Mouse (Mus musculus): ENCODE data around the gene Scmh1.
A peak's percentile ranks its signal among the peaks of the same experiment; 100 is the strongest.

Gene Scmh1

GRCm38 (mm10) chr4:120565726-120566125 lies 160.6 kb downstream of the Scmh1 start:
- DNase-seq: no peak

DNA sequence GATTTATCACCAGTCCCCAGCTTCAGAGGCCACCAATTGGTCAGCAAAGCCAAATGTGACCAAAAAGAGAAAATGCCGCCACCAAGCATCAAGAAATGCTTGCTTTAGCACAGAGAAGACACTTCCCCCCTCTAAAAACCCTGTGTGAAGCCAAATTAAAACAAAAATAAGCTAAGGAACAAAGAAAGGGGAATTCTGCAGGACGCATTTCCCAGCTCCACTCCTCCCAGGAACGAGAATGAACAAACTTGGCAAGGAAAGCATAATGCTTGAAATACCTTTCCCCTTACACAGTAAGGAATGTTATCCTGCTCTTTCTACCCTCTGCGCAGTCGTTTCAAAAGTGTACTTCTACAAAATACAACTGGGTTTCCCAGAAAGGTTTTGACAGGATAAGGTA lies 162.9 kb downstream of the Scmh1 start:
- no peak for DNase-seq

DNA sequence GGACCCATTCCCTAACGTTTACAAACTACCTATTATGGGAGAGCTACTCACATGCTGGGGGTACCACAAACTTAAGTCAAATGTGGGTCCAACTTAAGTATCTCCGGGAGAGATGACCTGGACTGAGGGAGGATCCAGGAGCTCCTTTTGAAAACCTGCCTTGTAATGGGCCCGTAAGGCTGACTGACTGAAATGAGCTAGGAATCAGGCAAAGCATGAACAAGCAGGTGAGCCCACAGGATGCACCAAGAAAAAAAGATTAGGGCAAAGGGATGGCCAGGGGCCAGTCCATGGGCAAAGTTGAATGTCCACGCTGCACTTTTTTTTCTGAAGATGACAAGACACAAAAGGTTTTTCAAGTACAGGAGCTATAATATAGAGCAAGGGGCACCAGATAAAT lies 163.9 kb downstream of the Scmh1 start:
- no peak for DNase-seq

GRCm38 (mm10) chr4:120569486-120570437 lies 164.7 kb downstream of the Scmh1 start, which contains the start of gene Ctps:
Ctps (minus strand) TSS chr4:120570276.
- peak; percentile 93 for DNase-seq

- DNase-seq: no peak
Observed at GRCm38 (mm10) chr4:120570438-120571069, 165.5 kb downstream of the Scmh1 start.

DNA sequence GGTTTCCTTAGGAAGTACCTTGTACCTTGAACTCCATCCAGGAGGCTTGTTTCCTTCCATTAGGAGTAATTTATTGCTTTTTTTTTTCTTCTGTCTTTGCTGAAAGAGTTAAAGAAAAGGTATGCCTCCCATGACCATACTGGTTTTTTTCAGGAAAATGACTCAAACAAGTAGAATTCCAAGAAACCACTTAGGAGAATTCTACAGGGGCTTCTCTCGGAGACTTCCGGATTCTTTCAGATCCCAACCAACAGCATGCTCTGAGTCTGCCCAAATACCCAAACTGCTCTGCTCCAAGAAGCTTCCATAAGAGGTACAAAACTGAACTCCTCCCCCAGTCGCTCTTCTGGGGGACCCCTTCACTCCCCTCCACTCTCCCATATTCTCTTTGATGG lies 166.0 kb downstream of the Scmh1 start:
- DNase-seq: no peak

- no peak for DNase-seq
Observed at GRCm38 (mm10) chr4:120571691-120572090, 166.6 kb downstream of the Scmh1 start.
